Mouse (Mus musculus) lung, adult 2 months (tissue): Measurements from ENCODE around the gene Hecw2.

Experiments
- CTCF ChIP-seq: fragments of 200-500 bp; IDR thresholded peaks from 2 replicates; pipeline ENCODE4 v1.5.1; 2011; ENCODE audit warnings: mild to moderate bottlenecking, low read length, control low read depth; ENCODE audit not compliant: insufficient read depth
- POLR2A ChIP-seq: fragments of 200-500 bp; IDR thresholded peaks from 2 replicates; pipeline ENCODE4 v1.6.1; 2011; ENCODE audit warnings: low read depth, mild to moderate bottlenecking, control low read depth, low read length, borderline replicate concordance; ENCODE audit errors: extremely low read depth

DNA sequence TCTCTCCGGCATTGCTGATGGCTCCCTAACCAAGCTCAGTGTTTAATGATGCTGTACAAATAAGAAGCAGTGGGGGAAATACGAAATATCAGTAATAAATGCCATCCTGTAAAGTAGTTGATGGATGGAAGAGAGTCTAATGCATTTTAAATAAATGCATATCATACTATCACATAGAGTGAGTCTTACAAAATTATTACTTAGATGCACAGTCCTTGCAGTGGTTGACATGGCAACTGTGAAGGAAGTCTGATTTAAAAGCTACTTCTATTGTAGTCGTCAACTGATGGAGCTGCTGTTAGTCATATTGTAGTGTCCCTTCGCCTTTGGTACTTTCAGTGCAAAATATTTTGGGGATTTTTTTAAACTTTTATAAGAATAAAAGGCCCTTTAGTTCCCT lies 383.0 kb downstream of the Hecw2 start:
- no peak for TF ChIP-seq POLR2A
- TF ChIP-seq CTCF, result no peak
